Mouse (Mus musculus) T-cell, adult 66 days (primary cell): ENCODE data around the gene Gusb. TPM values are rescaled to one million over a fixed set of nuclear protein-coding genes. Genes with fewer than 3 reads are reported as not detected.

Experiments used
- total RNA-seq, 2 experiments: library from RNA; stranded (reverse); gene quantifications; 3 replicates in 1 of 2; 4 replicates in 1 of 2; pipeline ENCODE4 v1.2.4; 2023

The Gusb gene
- 10 to 100 TPM; 25.2 to 32.1 TPM for total RNA-seq

DNA sequence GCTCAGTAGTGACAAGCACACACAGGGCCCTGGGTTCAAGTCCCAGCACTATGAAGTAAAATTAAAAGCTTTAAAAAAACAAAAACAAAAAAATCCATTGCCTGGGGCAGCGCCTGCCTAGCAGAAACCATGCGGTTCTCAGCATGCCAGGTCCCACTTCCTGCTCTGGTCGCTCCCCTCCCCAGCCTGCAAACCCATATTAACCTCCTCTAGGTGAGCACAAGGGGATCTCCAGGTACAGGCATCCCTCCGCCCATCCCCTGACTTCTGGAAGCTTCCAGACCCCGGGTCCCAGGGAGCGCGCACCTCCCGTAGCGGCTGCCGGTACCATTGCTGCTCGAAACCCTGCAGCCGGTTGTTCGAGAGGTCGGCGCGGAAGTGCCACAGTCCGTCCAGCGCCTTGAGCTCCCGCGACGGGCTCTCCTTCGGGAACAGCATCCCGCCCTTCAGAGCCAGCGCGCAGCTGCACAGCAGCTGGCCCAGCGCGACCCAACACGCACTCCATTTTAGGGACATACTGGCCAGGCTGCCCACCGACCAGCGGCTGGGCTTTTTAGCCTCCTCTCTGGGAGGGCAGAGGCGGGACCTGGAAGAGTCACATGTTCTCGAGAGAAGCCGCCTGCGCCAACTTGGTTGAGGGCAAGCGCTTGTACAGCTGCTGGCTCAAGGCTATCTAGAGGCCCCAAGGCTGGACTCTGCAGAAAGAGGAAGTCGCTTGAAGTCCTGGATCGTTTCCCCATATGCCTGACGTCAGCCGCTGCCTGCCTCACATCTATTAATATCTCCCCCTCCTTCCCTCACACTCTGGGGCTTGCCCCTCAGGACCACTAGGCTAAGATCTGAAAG, at the start of gene Gusb:
Gusb (minus strand) TSS at position 749 of the 846 bp plus-strand sequence.

DNA sequence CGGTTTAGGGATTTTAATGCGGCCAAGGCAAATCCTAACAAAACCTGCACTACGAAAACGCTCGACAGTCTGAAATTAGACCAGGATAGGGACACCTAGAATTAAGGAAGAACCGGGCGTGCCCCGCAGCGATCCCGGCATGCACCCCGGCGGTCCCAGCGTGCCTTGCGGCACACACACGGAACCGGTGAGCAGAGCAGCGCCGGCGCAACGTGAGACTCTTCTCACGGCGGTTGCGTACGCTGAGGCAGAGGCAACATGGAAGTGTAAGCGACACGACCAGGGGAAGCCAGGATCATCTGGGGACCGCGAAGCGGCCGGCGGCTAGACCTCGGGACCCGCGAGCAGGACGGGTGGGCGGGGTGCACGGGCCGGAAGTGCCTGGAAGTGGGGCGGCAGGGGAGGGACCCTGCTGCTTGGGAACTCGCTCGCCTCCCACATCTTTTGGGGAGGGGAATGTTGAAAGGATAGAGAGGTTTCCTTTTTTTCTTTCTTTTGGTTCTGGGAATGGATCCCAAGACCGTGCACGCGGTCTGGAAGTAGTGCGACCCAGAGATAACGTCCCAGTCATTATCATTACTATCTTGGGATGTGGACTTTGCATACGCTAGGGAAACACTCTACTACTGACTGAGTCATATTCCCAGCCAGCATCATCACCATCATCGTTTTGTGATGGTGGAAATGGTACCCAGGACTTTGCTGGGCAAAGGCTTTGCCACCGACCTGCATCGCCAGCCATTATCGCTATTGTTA, 26.5 kb upstream of the Gusb start, which contains the start of the genes Asl and Crcp:
Asl (minus strand) TSS at position 106 of the 756 bp plus-strand sequence.
Crcp (plus strand) TSS at position 149 of the 756 bp plus-strand sequence.

DNA sequence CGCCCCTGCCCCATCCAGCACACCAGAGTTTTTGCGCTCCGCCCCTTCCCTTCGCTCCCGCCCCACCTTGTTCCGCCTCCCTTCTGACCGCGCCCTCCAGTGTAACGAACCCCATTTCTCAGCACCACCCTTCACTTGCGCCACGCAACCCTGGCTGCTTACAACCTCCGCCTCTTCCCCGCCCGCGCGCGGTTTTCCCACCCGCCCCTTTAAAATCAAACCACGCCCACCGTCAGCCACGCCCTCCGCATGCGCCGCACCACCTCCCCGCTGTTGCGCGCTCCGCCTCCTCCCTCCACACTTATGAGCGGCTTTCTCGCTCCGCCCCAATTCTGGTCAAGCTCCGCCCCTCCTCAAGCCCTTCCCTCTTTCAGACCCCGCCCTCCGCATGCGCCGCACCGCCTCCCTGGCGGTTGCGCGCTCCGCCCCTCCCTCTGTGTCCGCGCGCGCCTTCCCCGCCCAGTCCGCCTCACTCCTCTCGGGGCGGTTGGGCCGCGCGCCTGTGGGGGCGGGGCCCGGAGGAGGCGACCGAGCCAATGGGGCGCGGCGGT, 61.3 kb downstream of the Gusb start, which contains the start of gene Vkorc1l1:
Vkorc1l1 (plus strand) TSS at position 476 of the 551 bp plus-strand sequence.

Other genes starting within 250 kb of the Gusb start
- gene Psph, start 215.6 kb downstream of the Gusb start, total RNA-seq = 10 to 100 TPM; 15.0 to 18.2 TPM
- gene Sumf2, start 156.1 kb downstream of the Gusb start, total RNA-seq = 10 to 100 TPM; 23.9 to 25.2 TPM
- 100 to 1,000 TPM; 153 to 181 TPM for gene Chchd2, start 115.6 kb downstream of the Gusb start, total RNA-seq
- 1 to 10 TPM; 1.1 to 2.0 TPM for gene Zbed5, start 107.3 kb downstream of the Gusb start, total RNA-seq
- under 1 TPM; 0.39 to 0.76 TPM for gene Phkg1, start 104.5 kb downstream of the Gusb start, total RNA-seq
- under 1 TPM; 0.41 to 0.70 TPM for gene Nupr1l, start 94.5 kb downstream of the Gusb start, total RNA-seq
- gene Vkorc1l1, start 61.1 kb downstream of the Gusb start, total RNA-seq = 10 to 100 TPM; 10.3 to 13.7 TPM
- 10 to 100 TPM; 22.5 to 32.0 TPM for gene Asl, start 26.2 kb upstream of the Gusb start, total RNA-seq
- gene Crcp, start 26.2 kb upstream of the Gusb start, total RNA-seq = 10 to 100 TPM; 25.8 to 28.9 TPM
- 1 to 10 TPM; 3.7 TPM for gene Tpst1, start 70.3 kb upstream of the Gusb start, total RNA-seq
- gene Kctd7, start 141.8 kb upstream of the Gusb start, total RNA-seq = 1 to 10 TPM; 2.4 to 3.9 TPM
- 10 to 100 TPM; 32.7 to 33.5 TPM for gene Rabgef1, start 168.7 kb upstream of the Gusb start, total RNA-seq
- gene Tmem248, start 214.0 kb upstream of the Gusb start, total RNA-seq = 10 to 100 TPM; 48.2 to 80.5 TPM